Mouse (Mus musculus) right cerebral cortex, postnatal 25 days (tissue): ENCODE data around the gene Cgrrf1.

ENCODE experiments used
- DNase-seq: peaks from one replicate; pipeline ENCODE4 v3.0.0; 2022

Cgrrf1 gene

GRCm38 (mm10) chr14:46827430-46827829 is 4.5 kb upstream of the Cgrrf1 start:
- DNase-seq = no peak

GRCm38 (mm10) chr14:46831295-46831694 is 630 bp upstream of the Cgrrf1 start:
- DNase-seq = no peak

GRCm38 (mm10) chr14:46832354-46833272 is 688 bp downstream of the Cgrrf1 start:
- DNase-seq = peak; percentile 21

- no peak for DNase-seq
Observed at GRCm38 (mm10) chr14:46839326-46839725, 7.4 kb downstream of the Cgrrf1 start.

- no peak for DNase-seq
Observed at GRCm38 (mm10) chr14:46845706-46846105, 13.8 kb downstream of the Cgrrf1 start.

GRCm38 (mm10) chr14:46848063-46848590 is 16.2 kb downstream of the Cgrrf1 start:
- DNase-seq = no peak

- DNase-seq = no peak
Observed at GRCm38 (mm10) chr14:46848736-46849135, 16.8 kb downstream of the Cgrrf1 start.

GRCm38 (mm10) chr14:46849769-46850168 is 17.8 kb downstream of the Cgrrf1 start:
- DNase-seq = no peak

- no peak for DNase-seq
Observed at GRCm38 (mm10) chr14:46853677-46854076, 21.8 kb downstream of the Cgrrf1 start.

- no peak for DNase-seq
Observed at GRCm38 (mm10) chr14:46862922-46863321, 31.0 kb downstream of the Cgrrf1 start.

- DNase-seq = peak; percentile 40
Observed at GRCm38 (mm10) chr14:46880935-46881334, 49.0 kb downstream of the Cgrrf1 start.

GRCm38 (mm10) chr14:46881581-46882430 is 49.9 kb downstream of the Cgrrf1 start:
- no peak for DNase-seq

GRCm38 (mm10) chr14:46882431-46883067 is 50.6 kb downstream of the Cgrrf1 start, which contains the start of gene Samd4:
TSS of gene Samd4 (plus strand) at chr14:46882854.
- DNase-seq = peak; percentile 66

GRCm38 (mm10) chr14:46883068-46883870 is 51.3 kb downstream of the Cgrrf1 start:
- peak; percentile 80 for DNase-seq

GRCm38 (mm10) chr14:46883871-46884441 is 52.0 kb downstream of the Cgrrf1 start:
- DNase-seq = peak; percentile 59

GRCm38 (mm10) chr14:46884701-46885428 is 52.9 kb downstream of the Cgrrf1 start:
- DNase-seq = peak; percentile 56

GRCm38 (mm10) chr14:46885429-46885755 is 53.5 kb downstream of the Cgrrf1 start:
- no peak for DNase-seq

- DNase-seq = peak; percentile 10
Observed at GRCm38 (mm10) chr14:46885891-46886301, 54.0 kb downstream of the Cgrrf1 start.

GRCm38 (mm10) chr14:46889096-46889495 is 57.2 kb downstream of the Cgrrf1 start:
- no peak for DNase-seq

- DNase-seq = no peak
Observed at GRCm38 (mm10) chr14:46893961-46894360, 62.0 kb downstream of the Cgrrf1 start.

- no peak for DNase-seq
Observed at GRCm38 (mm10) chr14:46897953-46898352, 66.0 kb downstream of the Cgrrf1 start.
